Mouse (Mus musculus): ENCODE data around the gene Pitpnm1. TPM values are rescaled to one million over a fixed set of nuclear protein-coding genes. Genes with fewer than 3 reads are reported as not detected.
"Not testable (repeated sequence)": the region's sequence is repeated elsewhere in the genome, so short reads cannot be mapped to it uniquely, and the experiment has no call there.

Pitpnm1 gene
- polyA plus RNA-seq, 1 experiment from 2014 or later = 87.3 TPM

DNA sequence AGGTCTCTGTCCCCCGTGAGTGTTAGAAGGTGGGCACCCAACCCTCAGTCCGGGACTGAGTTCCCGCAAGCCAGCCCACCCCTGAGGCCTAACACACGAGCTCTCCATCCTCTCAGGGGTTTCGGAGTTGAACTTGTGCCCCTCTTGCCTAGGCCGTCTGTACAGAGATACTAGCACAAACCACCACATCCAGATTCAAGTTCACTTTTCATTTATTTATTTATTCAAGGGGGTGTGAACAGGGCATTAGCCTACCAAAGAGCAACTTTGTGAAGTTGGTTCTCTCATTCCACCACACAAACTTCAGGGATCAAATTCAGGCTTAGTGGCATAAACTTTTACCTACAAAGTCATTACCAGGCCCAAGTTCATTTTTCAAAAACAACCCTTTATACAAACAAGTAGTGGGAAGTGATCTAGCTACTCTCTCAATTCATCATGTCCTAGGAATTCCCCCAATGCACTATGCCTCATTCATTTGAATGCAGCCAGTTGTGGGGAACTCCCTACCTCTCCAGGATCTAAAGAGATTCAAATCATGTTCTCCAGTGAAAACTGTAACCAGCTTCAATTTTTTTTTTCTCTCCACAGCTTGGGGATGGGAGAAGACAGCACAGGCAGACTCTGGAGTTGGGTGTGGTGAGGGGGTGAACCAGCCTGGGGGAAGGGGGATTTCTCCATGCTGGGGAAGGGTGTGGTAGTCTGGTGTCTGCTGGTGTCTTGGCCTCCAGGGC lies 35.6 kb downstream of the Pitpnm1 start:
- 82% methylated on average over 6 of the region's 6 CpGs for WGBS

DNA sequence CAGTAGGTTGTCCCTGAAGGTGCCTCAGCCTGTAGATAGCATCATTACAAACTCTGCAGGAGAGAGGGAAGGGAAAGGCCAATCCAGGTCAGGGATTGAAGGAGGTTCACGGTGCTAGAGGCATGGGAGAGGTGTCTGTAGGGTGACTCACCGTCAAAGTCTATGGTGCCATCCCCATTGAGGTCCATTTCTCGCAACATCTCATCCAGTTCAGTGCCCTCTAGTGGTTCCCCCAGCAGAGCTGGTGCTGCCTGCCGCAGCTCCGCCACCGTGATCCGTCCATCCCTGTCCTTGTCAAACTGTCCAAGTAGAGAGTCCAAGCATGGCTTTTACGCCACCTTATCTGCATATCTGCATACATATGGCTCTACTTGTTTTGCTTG lies 36.2 kb downstream of the Pitpnm1 start:
- H3K27me3 ChIP-seq (replicated peaks; ENCODE audit: control insufficient read depth, insufficient read depth, low read length); H3K4me3 ChIP-seq (ENCODE audit: low read length); H3K4me1 ChIP-seq (ENCODE audit: control insufficient read depth, insufficient read depth, low read depth, low read length); H3K9me3 ChIP-seq (ENCODE audit: control insufficient read depth, low read length); H3K27ac ChIP-seq (ENCODE audit: low read depth, low read length); ATAC-seq; H3K9ac ChIP-seq (ENCODE audit: low read depth, low read length); H3K4me2 ChIP-seq (ENCODE audit: low read length): not testable (repeated sequence)
- H3K36me3 ChIP-seq (ENCODE audit: control insufficient read depth, insufficient read depth, low read length) = 0 out of 2 replicates have a peak, but pooled peaks cover 15% of the 10 kb centered on the region
- 21% methylated on average over 7 of the region's 8 CpGs for WGBS

More for the DNA sequence above, 35.6 kb downstream of the Pitpnm1 start:
- H3K4me2 ChIP-seq (ENCODE audit: low read length); H3K9me3 ChIP-seq (ENCODE audit: control insufficient read depth, low read length); H3K4me1 ChIP-seq (ENCODE audit: control insufficient read depth, insufficient read depth, low read depth, low read length); H3K27me3 ChIP-seq (replicated peaks; ENCODE audit: control insufficient read depth, insufficient read depth, low read length); H3K9ac ChIP-seq (ENCODE audit: low read depth, low read length); H3K27ac ChIP-seq (ENCODE audit: low read depth, low read length); ATAC-seq; H3K4me3 ChIP-seq (ENCODE audit: low read length): not testable (repeated sequence)
- 0 out of 2 replicates have a peak, but pooled peaks cover 17% of the 10 kb centered on the region for H3K36me3 ChIP-seq (ENCODE audit: control insufficient read depth, insufficient read depth, low read length)

DNA sequence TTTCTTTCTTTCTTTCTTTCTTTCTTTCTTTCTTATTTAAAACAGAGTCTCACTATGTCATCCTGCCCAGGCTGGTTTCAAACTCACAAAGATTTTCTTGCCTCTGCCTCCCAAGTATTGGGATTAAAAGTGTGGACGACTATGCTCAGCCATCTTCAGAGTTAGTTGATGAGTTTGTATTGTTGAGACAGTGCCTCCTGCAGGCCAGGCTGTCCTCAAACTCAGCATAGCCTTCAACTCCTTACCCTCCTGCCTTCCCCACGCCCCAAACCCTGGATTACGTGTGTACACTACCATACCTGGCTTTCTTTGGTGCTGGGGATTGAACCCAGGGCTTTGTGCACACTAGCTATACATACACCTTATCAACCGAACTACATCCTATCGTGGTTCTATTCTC lies 36.7 kb downstream of the Pitpnm1 start:
- H3K27me3 ChIP-seq (replicated peaks; ENCODE audit: control insufficient read depth, insufficient read depth, low read length) = no peaks in the 10 kb centered on the region
- H3K4me3 ChIP-seq (ENCODE audit: low read length) = no peak overlapping the region
- H3K9me3 ChIP-seq (ENCODE audit: control insufficient read depth, low read length) = no peaks in the 10 kb centered on the region
- H3K36me3 ChIP-seq (ENCODE audit: control insufficient read depth, insufficient read depth, low read length) = 0 out of 2 replicates have a peak, but pooled peaks cover 10% of the 10 kb centered on the region
- WGBS = 80% methylated on average over 5 of the region's 5 CpGs
- H3K27ac ChIP-seq (ENCODE audit: low read depth, low read length) = no peak overlapping the region
- ATAC-seq = no peak
- H3K4me2 ChIP-seq (ENCODE audit: low read length) = no peak overlapping the region
- no peaks in the 10 kb centered on the region; the same call in 1 of the 2 replicates for H3K4me1 ChIP-seq (ENCODE audit: control insufficient read depth, insufficient read depth, low read depth, low read length)
- no peak overlapping the region for H3K9ac ChIP-seq (ENCODE audit: low read depth, low read length)

DNA sequence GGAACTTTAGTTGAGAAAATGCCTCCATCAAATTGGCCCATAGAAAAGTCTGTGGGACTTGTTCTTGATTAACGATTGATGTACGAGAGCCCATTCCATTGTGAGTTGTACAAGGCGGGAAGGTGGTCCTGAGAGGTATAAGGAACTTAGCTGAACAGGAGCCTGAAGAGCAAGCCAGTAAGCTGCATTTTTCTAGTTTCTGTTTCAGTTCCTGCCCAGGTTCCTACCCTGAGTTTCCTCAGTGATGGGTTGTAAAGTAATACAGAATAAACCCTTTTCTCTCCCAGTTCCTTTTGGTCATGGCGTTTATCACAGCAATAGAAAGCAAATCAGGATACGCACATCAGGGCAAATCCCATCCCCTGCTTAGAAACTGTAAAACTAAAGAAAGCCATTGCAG lies 38.1 kb downstream of the Pitpnm1 start:
- no peak for ATAC-seq
- Histone ChIP-seq H3K4me2 (ENCODE audit: low read length) (no peak overlapping the region), H3K4me3 (ENCODE audit: low read length) (no peak overlapping the region), H3K27ac (ENCODE audit: low read depth, low read length) (no peak overlapping the region), H3K4me1 (ENCODE audit: control insufficient read depth, insufficient read depth, low read depth, low read length) (no peaks in the 10 kb centered on the region; the same call in 1 of the 2 replicates), H3K9me3 (ENCODE audit: control insufficient read depth, low read length) (no peaks in the 10 kb centered on the region), H3K27me3 (replicated peaks; ENCODE audit: control insufficient read depth, insufficient read depth, low read length) (no peaks in the 10 kb centered on the region), H3K9ac (ENCODE audit: low read depth, low read length) (no peak overlapping the region), H3K36me3 (ENCODE audit: control insufficient read depth, insufficient read depth, low read length) (0 out of 2 replicates have a peak, but pooled peaks cover under 1% of the 10 kb centered on the region)
- 79% methylated on average over 5 of the region's 5 CpGs for WGBS

DNA sequence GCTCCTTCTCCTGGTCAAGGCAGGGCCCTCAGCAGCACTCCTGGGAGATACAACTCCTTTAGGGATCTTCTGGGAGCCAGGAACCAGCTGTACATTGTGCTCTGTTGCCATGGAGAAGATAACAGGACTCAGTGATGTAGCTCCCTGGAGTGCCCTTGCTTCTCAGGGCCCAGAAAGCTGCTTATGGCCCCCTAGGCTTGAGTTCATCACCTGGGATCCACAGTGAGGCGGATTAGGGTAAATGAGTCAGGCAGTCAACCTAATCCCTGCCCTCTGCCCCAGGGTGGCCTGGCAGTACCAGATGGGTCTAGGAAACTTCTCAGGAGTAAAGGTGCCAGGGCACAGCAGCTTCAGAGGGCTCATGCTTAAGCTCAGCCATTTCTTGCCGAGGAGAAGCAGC lies 39.6 kb downstream of the Pitpnm1 start, which contains the start of gene Gpr152:
TSS of gene Gpr152 (plus strand) at position 342 of the 400 bp plus-strand sequence.
- no peaks in the 10 kb centered on the region; the same call in 1 of the 2 replicates for H3K4me1 ChIP-seq (ENCODE audit: control insufficient read depth, insufficient read depth, low read depth, low read length)
- 72% methylated on average over 2 of the region's 2 CpGs for WGBS
- H3K36me3 ChIP-seq (ENCODE audit: control insufficient read depth, insufficient read depth, low read length) = no peaks in the 10 kb centered on the region
- no peaks in the 10 kb centered on the region for H3K9me3 ChIP-seq (ENCODE audit: control insufficient read depth, low read length)
- no peak within 1 kb of the TSS for H3K9ac ChIP-seq (ENCODE audit: low read depth, low read length)
- H3K4me3 ChIP-seq (ENCODE audit: low read length) = no peak within 1 kb of the TSS
- H3K4me2 ChIP-seq (ENCODE audit: low read length) = no peak within 1 kb of the TSS
- no peak within 1 kb of the TSS for H3K27ac ChIP-seq (ENCODE audit: low read depth, low read length)
- no peaks in the 10 kb centered on the region for H3K27me3 ChIP-seq (replicated peaks; ENCODE audit: control insufficient read depth, insufficient read depth, low read length)
- no peak for ATAC-seq

DNA sequence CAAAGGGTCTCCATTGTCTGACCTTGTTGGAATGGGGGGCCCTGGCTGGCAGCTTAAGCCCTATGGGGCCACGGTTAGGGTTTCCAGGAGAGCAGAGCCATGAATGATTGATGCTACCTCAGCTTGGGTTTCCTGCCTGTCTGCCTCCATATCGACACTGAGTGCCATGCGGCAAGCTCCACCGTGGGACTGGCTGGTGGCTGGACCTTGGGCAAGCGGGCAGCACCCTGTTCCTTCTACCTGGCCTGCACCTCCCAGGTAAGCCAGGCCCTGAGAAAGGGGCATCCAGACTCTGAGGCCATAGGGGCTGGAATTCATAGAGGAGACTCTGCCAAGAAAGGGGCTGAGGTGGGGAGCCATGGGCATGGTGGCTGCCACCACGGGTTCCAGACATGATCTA lies 40.3 kb downstream of the Pitpnm1 start:
- no peak overlapping the region for H3K4me3 ChIP-seq (ENCODE audit: low read length)
- H3K9me3 ChIP-seq (ENCODE audit: control insufficient read depth, low read length) = no peaks in the 10 kb centered on the region
- H3K27me3 ChIP-seq (replicated peaks; ENCODE audit: control insufficient read depth, insufficient read depth, low read length) = no peaks in the 10 kb centered on the region
- no peak for ATAC-seq
- WGBS = 87% methylated on average over 6 of the region's 6 CpGs
- no peaks in the 10 kb centered on the region for H3K36me3 ChIP-seq (ENCODE audit: control insufficient read depth, insufficient read depth, low read length)
- H3K9ac ChIP-seq (ENCODE audit: low read depth, low read length) = no peak overlapping the region
- no peak overlapping the region for H3K27ac ChIP-seq (ENCODE audit: low read depth, low read length)
- H3K4me1 ChIP-seq (ENCODE audit: control insufficient read depth, insufficient read depth, low read depth, low read length) = no peaks in the 10 kb centered on the region; the same call in 1 of the 2 replicates
- H3K4me2 ChIP-seq (ENCODE audit: low read length) = no peak overlapping the region

DNA sequence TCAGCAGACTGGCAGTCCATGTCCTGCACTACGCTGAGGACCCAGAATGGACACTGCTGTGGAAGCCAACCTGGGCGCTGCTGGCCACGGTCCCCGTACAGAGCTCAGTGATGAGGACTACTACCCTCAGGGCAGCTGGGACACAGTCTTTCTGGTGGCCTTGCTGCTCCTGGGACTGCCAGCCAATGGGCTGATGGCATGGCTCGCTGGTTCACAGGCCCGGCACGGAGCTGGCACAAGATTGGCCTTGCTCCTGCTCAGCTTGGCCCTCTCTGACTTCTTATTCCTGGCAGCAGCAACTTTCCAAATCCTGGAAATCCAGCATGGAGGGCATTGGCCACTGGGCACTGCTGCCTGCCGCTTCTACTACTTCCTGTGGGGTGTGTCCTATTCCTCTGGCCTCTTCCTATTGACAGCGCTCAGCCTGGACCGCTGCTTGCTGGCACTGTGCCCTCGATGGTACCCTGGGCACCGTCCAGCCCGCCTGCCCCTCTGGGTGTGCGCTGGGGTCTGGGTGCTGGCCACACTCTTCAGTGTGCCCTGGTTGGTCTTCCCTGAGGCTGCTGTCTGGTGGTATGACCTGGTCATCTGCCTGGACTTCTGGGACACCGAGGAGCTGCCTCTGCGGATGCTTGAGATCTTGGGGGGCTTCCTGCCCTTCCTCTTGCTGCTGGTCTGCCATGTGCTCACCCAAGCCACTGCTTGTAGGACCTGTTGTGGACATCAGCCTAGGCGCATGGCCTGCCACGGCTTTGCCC lies 42.8 kb downstream of the Pitpnm1 start:
- Histone ChIP-seq H3K36me3 (ENCODE audit: control insufficient read depth, insufficient read depth, low read length) (no peaks in the 10 kb centered on the region), H3K9ac (ENCODE audit: low read depth, low read length) (no peak overlapping the region), H3K4me3 (ENCODE audit: low read length) (no peak overlapping the region), H3K4me2 (ENCODE audit: low read length) (no peak overlapping the region), H3K9me3 (ENCODE audit: control insufficient read depth, low read length) (no peaks in the 10 kb centered on the region), H3K27ac (ENCODE audit: low read depth, low read length) (no peak overlapping the region), H3K27me3 (replicated peaks; ENCODE audit: control insufficient read depth, insufficient read depth, low read length) (no peaks in the 10 kb centered on the region), H3K4me1 (ENCODE audit: control insufficient read depth, insufficient read depth, low read depth, low read length) (peaks cover under 1% of the 10 kb centered on the region; the same call in 1 of the 2 replicates)
- WGBS = 87% methylated on average over 18 of the region's 18 CpGs
- no peak for ATAC-seq

DNA sequence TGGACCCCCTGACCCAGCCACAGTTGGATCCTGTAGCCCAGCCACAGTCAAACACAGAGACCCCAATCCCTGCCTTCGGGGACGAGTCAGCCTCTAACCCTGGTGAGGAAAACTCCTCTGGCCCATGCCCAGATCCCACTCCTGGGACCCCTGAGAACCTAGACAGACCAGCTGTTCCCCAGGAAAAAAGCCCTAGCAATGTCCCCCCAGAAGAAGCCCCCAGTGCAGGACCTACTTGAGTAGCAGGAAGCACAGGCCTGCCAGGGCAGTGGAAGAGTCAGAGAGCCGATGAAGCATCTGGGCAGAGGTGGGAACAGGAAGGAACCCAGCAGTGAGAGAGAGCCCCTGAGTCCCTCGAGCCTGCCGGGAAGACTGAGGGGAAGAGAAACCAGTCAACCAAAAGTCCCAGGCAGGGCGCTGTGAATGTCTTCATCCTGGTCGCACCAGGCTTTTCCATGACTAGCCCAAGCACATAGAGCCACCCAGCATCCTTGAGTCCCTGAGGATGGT lies 44.0 kb downstream of the Pitpnm1 start, which contains the start of gene Cabp4:
TSS of gene Cabp4 (minus strand) at position 275 of the 510 bp plus-strand sequence.
- Histone ChIP-seq H3K9ac (ENCODE audit: low read depth, low read length) (no peak within 1 kb of the TSS), H3K36me3 (ENCODE audit: control insufficient read depth, insufficient read depth, low read length) (no peaks in the 10 kb centered on the region), H3K4me1 (ENCODE audit: control insufficient read depth, insufficient read depth, low read depth, low read length) (peaks cover 6% of the 10 kb centered on the region), H3K27ac (ENCODE audit: low read depth, low read length) (no peak within 1 kb of the TSS), H3K9me3 (ENCODE audit: control insufficient read depth, low read length) (no peaks in the 10 kb centered on the region), H3K27me3 (replicated peaks; ENCODE audit: control insufficient read depth, insufficient read depth, low read length) (no peaks in the 10 kb centered on the region), H3K4me3 (ENCODE audit: low read length) (no peak within 1 kb of the TSS), H3K4me2 (ENCODE audit: low read length) (no peak within 1 kb of the TSS)
- WGBS = 82% methylated on average over 7 of the region's 7 CpGs
- no peak for ATAC-seq
